Mouse (Mus musculus) forebrain, embryonic 10.5 days (tissue): ENCODE data around the gene Cadps2. TPM values are rescaled to one million over a fixed set of nuclear protein-coding genes. Genes with fewer than 3 reads are reported as not detected.
A peak's percentile ranks its signal among the peaks of the same experiment; 100 is the strongest.

ENCODE experiments used
- DNase-seq: peaks from one replicate; pipeline ENCODE4 v3.0.0-alpha.2; 2017; ENCODE audit warnings: low spot score; ENCODE audit errors: extremely low spot score
- H3K27ac ChIP-seq: fragments of 300-500 bp; sonication (generic); 2 replicates; pipeline ENCODE4 v1.5.1; 2016; ENCODE audit warnings: mild to moderate bottlenecking
- H3K27me3 ChIP-seq: fragments of 300-500 bp; sonication (generic); 2 replicates; pipeline ENCODE4 v1.6.1; 2016; ENCODE audit warnings: mild to moderate bottlenecking; ENCODE audit not compliant: poor library complexity, severe bottlenecking
- H3K36me3 ChIP-seq: fragments of 300-500 bp; sonication (generic); replicated peaks from 2 replicates; pipeline ENCODE4 v1.6.1; 2016; ENCODE audit warnings: mild to moderate bottlenecking, moderate library complexity
- H3K4me1 ChIP-seq: fragments of 300-500 bp; sonication (generic); 2 replicates; pipeline ENCODE4 v1.6.1; 2016
- H3K4me3 ChIP-seq: fragments of 300-500 bp; sonication (generic); 2 replicates; pipeline ENCODE4 v1.5.1; 2016; ENCODE audit warnings: mild to moderate bottlenecking, moderate library complexity
- H3K9me3 ChIP-seq: fragments of 300-500 bp; sonication (generic); 2 replicates; pipeline ENCODE4 v1.6.1; 2016; ENCODE audit warnings: mild to moderate bottlenecking, moderate library complexity
- WGBS: fragments of 180-500 bp; shearing (Covaris S2); methylation state at CpG from one replicate; pipeline ENCODE4 v1.1.7; 2016; 5-methylcytosine and 5-hydroxymethylcytosine counted together
- polyA plus RNA-seq: library from polyadenylated mRNA; unstranded; fragments of >200 nt; fragmentation: Nextera tagmentation; extraction: Ambion mirVana; gene quantifications from 2 replicates; pipeline ENCODE4 v1.2.1, GENCODE M21; 2016

Gene Cadps2
- polyA plus RNA-seq, 1 experiment from 2014 or later: 2.9 TPM

DNA sequence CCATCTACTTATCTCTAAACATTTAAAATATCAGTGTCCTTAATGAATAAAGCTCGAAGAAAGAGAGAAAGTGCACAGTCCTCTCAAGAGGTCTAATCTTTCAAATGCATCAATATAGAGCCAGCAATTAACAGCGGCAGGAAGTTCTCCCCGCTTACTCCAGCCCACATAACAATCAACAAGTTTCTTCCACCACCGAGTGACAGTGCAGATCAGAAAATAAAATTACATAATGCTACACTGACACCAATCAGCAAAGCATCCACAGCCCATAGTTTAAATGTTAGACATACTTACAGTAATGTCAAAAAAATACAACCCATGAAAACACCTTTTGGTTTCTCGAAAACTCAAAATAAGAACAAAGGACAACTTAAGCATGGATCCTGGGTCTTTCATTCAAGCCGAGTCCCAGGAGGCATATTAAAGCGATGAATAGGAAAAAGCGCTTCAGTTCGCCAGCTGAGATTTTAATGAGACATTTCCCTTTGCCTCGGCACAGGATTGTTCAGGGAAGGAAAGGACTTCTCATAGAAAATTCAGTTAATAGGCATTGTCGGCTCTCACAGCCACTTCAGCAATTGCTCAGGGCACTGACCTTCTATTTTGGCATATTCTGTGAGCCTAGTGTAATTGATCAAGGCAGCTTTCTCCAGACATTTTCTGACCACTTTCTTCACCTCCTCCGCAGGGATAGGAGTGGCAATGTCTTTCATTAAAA is 456.8 kb downstream of the Cadps2 start:
- DNase-seq: peak; percentile 70
- Histone ChIP-seq H3K27me3 (peaks cover 36% of the 10 kb centered on the region), H3K27ac (peak overlapping the region; percentile 80), H3K4me3 (peak overlapping the region; percentile 29), H3K36me3 (no peaks in the 10 kb centered on the region), H3K9me3 (no peaks in the 10 kb centered on the region), H3K4me1 (peaks cover 65% of the 10 kb centered on the region)
- WGBS: 6% methylated on average over 12 of the region's 12 CpGs

GRCm38 (mm10) chr6:23376327-23376726 is 462.9 kb downstream of the Cadps2 start:
- 95% methylated on average over 7 of the region's 7 CpGs for WGBS

DNA sequence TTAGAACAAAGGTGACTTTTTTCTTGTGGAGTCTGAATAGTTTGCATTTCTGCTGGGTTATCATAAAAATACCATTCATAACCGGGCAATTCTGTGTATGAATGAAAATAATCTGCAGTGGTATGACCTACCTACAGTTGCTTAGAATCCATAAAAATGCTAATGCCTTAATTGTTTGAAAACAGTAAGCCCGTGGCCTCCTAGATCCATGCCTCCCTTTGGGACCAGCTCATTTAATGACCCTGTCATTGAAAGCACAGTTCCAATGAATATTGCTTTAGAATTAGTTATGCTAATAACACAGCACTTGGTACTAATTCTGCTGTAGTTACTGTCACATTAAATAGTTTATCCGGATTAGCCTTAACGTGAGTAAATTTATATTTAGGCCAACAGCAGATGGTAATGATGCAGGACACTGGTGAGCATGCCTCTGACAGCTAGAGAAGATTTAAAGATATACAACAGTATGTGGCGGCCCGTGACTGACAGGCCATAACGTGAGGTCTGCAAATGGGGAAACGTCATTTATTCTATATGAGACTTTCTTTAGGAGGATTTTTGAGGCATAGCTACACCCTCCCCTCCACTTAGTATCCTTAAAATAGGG is 477.3 kb downstream of the Cadps2 start:
- H3K4me3 ChIP-seq: no peak overlapping the region
- peaks cover 4% of the 10 kb centered on the region; the same call in 1 of the 2 replicates for H3K27me3 ChIP-seq
- H3K4me1 ChIP-seq: peaks cover 23% of the 10 kb centered on the region
- no peak overlapping the region for H3K27ac ChIP-seq
- H3K9me3 ChIP-seq: no peaks in the 10 kb centered on the region
- H3K36me3 ChIP-seq: no peaks in the 10 kb centered on the region
- 79% methylated on average over 8 of the region's 8 CpGs for WGBS
- DNase-seq: no peak

More at GRCm38 (mm10) chr6:23376327-23376726, 462.9 kb downstream of the Cadps2 start:
- Histone ChIP-seq H3K27ac (no peak overlapping the region), H3K9me3 (no peaks in the 10 kb centered on the region), H3K36me3 (no peaks in the 10 kb centered on the region), H3K4me1 (peaks cover 9% of the 10 kb centered on the region), H3K4me3 (no peak overlapping the region), H3K27me3 (peaks cover 20% of the 10 kb centered on the region; the same call in 1 of the 2 replicates)
- DNase-seq: no peak

GRCm38 (mm10) chr6:23360596-23360995 is 478.6 kb downstream of the Cadps2 start:
- H3K36me3 ChIP-seq: no peaks in the 10 kb centered on the region
- H3K27ac ChIP-seq: no peak overlapping the region
- peaks cover 4% of the 10 kb centered on the region; the same call in 1 of the 2 replicates for H3K27me3 ChIP-seq
- DNase-seq: no peak
- H3K9me3 ChIP-seq: no peaks in the 10 kb centered on the region
- no peak overlapping the region for H3K4me3 ChIP-seq
- 64% methylated on average over 2 of the region's 2 CpGs for WGBS
- peaks cover 30% of the 10 kb centered on the region for H3K4me1 ChIP-seq

- DNase-seq: no peak
- Histone ChIP-seq H3K27ac (no peak overlapping the region), H3K4me3 (no peak overlapping the region), H3K36me3 (no peaks in the 10 kb centered on the region), H3K27me3 (peaks cover 11% of the 10 kb centered on the region; the same call in 1 of the 2 replicates), H3K9me3 (no peaks in the 10 kb centered on the region), H3K4me1 (peaks cover 44% of the 10 kb centered on the region)
- WGBS: 38% methylated on average over 4 of the region's 4 CpGs
Observed at GRCm38 (mm10) chr6:23356141-23356540, 483.1 kb downstream of the Cadps2 start.

DNA sequence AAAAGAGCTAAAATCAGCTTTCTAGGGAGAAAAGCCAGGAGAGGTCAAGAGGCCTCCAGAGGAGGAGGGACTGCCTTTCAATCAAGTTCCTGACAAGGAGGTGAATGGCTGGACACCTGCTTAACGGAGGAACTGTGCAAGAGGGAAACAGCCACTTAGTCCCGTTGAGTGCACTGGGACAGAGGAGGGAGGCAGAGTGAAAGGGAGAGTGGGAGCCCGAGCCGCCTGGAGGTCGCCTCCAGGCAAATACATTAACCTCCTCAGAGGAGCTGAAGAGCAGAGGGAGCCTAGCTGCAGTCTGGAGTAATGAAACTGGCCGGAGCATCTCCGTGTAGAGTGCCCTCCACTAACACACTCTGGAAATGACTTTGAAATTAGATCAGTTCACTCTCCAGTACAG is 485.7 kb downstream of the Cadps2 start:
- peak overlapping the region; percentile 9; the same call in 1 of the 2 replicates for H3K4me3 ChIP-seq
- H3K4me1 ChIP-seq: peaks cover 33% of the 10 kb centered on the region
- DNase-seq: peak; percentile 59
- H3K9me3 ChIP-seq: no peaks in the 10 kb centered on the region
- 2% methylated on average over 7 of the region's 7 CpGs for WGBS
- peak overlapping the region; percentile 68 for H3K27ac ChIP-seq
- no peaks in the 10 kb centered on the region for H3K36me3 ChIP-seq
- H3K27me3 ChIP-seq: peaks cover 11% of the 10 kb centered on the region; the same call in 1 of the 2 replicates

- Histone ChIP-seq H3K4me1 (peaks cover 27% of the 10 kb centered on the region), H3K27me3 (peaks cover 19% of the 10 kb centered on the region; the same call in 1 of the 2 replicates), H3K36me3 (no peaks in the 10 kb centered on the region), H3K4me3 (no peak overlapping the region), H3K27ac (no peak overlapping the region), H3K9me3 (no peaks in the 10 kb centered on the region)
- DNase-seq: no peak
- WGBS: 80% methylated on average over 7 of the region's 7 CpGs
Observed at GRCm38 (mm10) chr6:23337411-23338063, 501.7 kb downstream of the Cadps2 start.

- Histone ChIP-seq H3K36me3 (no peaks in the 10 kb centered on the region), H3K27ac (peak overlapping the region; percentile 76), H3K27me3 (peaks cover 24% of the 10 kb centered on the region), H3K4me3 (no peak overlapping the region), H3K9me3 (no peaks in the 10 kb centered on the region), H3K4me1 (peaks cover 31% of the 10 kb centered on the region)
- WGBS: 51% methylated on average over 8 of the region's 8 CpGs
- DNase-seq: peak; percentile 36
Observed at GRCm38 (mm10) chr6:23314945-23315344, 524.3 kb downstream of the Cadps2 start.

- H3K27ac ChIP-seq: peak overlapping the region; percentile 62; the same call in 1 of the 2 replicates
- peaks cover 34% of the 10 kb centered on the region for H3K4me1 ChIP-seq
- 31% methylated on average over 5 of the region's 5 CpGs for WGBS
- peaks cover 24% of the 10 kb centered on the region for H3K27me3 ChIP-seq
- no peaks in the 10 kb centered on the region for H3K9me3 ChIP-seq
- DNase-seq: no peak
- H3K36me3 ChIP-seq: no peaks in the 10 kb centered on the region
- H3K4me3 ChIP-seq: no peak overlapping the region
Observed at GRCm38 (mm10) chr6:23314291-23314690, 524.9 kb downstream of the Cadps2 start.

DNA sequence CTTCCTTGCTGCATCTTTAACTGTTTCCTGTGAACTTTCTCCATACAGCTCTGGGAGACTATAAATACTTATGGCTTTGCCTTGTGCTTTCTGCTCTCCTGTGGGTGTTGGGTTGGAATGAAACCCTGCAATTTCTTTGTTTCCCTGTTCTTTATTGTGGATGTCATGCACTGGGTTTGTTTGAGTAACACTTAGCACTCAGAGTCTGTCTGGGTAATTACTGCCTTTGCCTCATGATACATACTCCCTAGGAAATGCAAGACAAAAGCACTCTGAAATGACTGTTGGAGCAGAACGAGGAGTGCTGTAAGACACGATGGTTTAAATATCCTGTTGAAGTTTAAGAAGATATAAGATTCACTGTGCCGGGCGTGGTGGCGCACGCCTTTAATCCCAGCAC is 533.2 kb downstream of the Cadps2 start:
- H3K9me3 ChIP-seq: no peaks in the 10 kb centered on the region
- H3K27ac ChIP-seq: peak overlapping the region; percentile 8; the same call in 1 of the 2 replicates

DNA sequence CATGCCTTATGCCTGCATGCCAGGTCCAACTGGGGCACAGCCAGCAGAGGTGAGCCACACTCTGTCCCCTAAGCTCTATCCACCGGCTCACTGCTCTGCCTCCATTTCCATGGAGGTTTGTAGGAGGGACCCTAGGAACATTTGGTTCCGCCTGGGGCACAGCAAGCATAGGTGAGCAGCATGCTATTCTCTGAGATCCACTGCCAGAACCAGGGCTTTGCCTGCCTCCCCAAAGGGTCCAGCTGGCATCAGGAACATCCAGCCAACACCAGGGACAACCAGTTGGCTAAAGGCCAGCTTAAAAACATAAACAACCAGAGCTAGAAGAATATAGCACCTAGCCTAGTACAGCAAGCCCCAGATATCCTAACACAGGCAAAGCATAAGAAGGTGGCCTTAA is 540.6 kb downstream of the Cadps2 start:
- no peaks in the 10 kb centered on the region for H3K27me3 ChIP-seq
- H3K4me1 ChIP-seq: no peaks in the 10 kb centered on the region
- no peaks in the 10 kb centered on the region for H3K36me3 ChIP-seq
- H3K27ac ChIP-seq: no peak overlapping the region
- no peak overlapping the region for H3K4me3 ChIP-seq
- no peaks in the 10 kb centered on the region for H3K9me3 ChIP-seq
- no peak for DNase-seq
- whole genome bisulfite sequencing: 88% methylated on average over 2 of the region's 2 CpGs

More for the DNA sequence above, 533.2 kb downstream of the Cadps2 start:
- peaks cover 28% of the 10 kb centered on the region for H3K27me3 ChIP-seq
- no peak for DNase-seq
- WGBS: 85% methylated on average over 6 of the region's 6 CpGs
- no peaks in the 10 kb centered on the region for H3K36me3 ChIP-seq
- peaks cover 26% of the 10 kb centered on the region for H3K4me1 ChIP-seq
- H3K4me3 ChIP-seq: no peak overlapping the region

DNA sequence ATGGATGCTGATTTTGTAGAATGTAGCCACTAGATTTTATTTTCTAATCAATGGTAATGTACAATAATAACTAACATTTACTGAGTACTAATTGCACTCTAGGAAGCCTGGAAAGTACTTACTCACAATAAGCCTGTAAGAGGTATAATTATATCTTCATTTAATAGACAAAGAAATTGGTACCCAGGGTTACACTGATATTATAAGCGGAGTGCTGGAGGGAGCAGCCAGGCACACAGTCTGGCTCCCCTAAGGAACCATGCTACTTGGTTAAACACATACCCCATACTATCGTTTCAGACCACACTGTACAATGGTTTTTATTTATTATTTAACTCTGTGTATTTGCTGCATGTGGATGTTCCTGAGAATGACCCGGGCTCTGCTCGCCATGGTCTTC is 544.5 kb downstream of the Cadps2 start:
- Histone ChIP-seq H3K27me3 (0 out of 2 replicates have a peak, but pooled peaks cover 8% of the 10 kb centered on the region), H3K27ac (no peak overlapping the region), H3K36me3 (no peaks in the 10 kb centered on the region), H3K4me1 (peaks cover 4% of the 10 kb centered on the region; the same call in 1 of the 2 replicates), H3K9me3 (no peaks in the 10 kb centered on the region), H3K4me3 (no peak overlapping the region)
- 92% methylated on average over 4 of the region's 4 CpGs for WGBS
- DNase-seq: no peak
